Mouse (Mus musculus): ENCODE data around the gene Gpr137. TPM values are rescaled to one million over a fixed set of nuclear protein-coding genes. Genes with fewer than 3 reads are reported as not detected.

The Gpr137 gene
- polyA plus RNA-seq, 1 experiment from 2014 or later, result 8.8 TPM

DNA sequence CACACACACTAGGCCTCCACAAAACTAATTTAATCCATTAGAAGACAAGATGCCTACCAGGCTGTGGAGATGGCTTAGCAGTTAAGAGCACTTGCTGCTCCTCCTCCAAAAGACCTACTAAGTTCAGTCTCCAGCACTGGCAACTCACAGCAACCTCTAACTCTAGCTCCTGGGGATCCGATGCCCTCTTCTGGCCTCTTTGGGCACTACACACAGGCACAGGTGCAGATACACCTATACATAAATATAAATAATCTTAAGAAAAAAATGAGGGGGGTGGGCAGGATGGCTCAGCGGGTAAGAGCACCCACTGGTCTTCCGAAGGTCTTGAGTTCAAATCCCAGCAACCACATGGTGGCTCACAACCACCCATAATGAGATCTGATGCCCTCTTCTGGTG, 6.0 kb downstream of the Gpr137 start:
- Histone ChIP-seq H3K27me3 (replicated peaks) (peaks cover 62% of the 10 kb centered on the region), H3K4me3 (no peak overlapping the region), H3K4me1 (peaks cover 23% of the 10 kb centered on the region), H3K9me3 (replicated peaks) (no peaks in the 10 kb centered on the region), H3K9ac (no peak overlapping the region), H3K36me3 (no peaks in the 10 kb centered on the region), H3K27ac (no peak overlapping the region), H3K4me2 (no peak overlapping the region)
- 12% methylated on average over 3 of the region's 3 CpGs for WGBS (ENCODE audit: insufficient replicate concordance)
- no peak for ATAC-seq

DNA sequence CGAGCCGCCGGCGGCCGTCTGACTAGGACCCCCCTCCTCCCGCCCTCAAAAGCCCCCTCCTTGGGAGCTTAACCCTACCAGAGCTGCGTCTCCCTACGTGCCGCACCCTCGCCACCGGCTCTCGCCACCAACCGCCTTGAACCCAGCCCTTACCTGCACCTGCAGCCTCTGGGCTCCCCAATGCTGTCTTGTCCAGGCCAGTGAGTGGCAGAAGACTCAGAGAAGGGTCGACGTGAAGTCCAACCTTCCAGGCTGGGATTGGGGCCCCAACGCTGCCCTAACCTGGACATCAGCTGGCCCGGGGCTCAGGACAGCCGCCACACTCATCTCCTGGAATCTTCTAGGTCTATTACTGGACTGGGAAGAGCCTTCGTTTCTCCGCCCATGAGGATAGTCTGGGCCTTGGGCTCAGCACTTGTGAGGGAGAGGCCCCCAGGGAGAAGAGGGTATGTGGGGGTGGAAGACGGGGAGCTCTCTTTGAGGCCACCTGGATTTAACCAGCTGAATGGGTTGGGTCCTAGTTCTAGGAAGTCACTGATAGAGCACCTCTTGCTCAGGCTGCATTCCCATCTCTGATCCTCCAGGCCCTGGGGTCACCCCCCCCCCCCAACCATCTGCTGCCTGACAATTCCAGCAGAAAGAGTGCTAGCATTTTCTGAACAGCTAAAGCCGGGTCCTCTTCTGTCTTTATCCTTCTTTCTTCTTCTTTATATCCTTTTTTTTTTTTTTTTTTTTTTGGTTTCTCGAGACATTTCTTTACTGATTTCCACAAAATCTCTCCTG, 7.9 kb downstream of the Gpr137 start, which contains the start of gene Kcnk4:
Kcnk4 (minus strand) TSS at position 321 of the 783 bp plus-strand sequence.
- H3K9me3 ChIP-seq (replicated peaks), result no peaks in the 10 kb centered on the region
- H3K4me2 ChIP-seq, result peak within 1 kb of the TSS; percentile 52
- no peak within 1 kb of the TSS for H3K27ac ChIP-seq
- whole genome bisulfite sequencing (ENCODE audit: insufficient replicate concordance), result 14% methylated on average over 23 of the region's 23 CpGs
- no peaks in the 10 kb centered on the region for H3K36me3 ChIP-seq
- H3K27me3 ChIP-seq (replicated peaks), result peaks cover 81% of the 10 kb centered on the region
- no peak for ATAC-seq
- peaks cover 9% of the 10 kb centered on the region for H3K4me1 ChIP-seq
- H3K9ac ChIP-seq, result no peak within 1 kb of the TSS
- peak within 1 kb of the TSS; percentile 22 for H3K4me3 ChIP-seq

GRCm38 (mm10) chr19:6933436-6934194, 8.7 kb downstream of the Gpr137 start:
- no peaks in the 10 kb centered on the region for H3K9me3 ChIP-seq (replicated peaks)
- H3K4me2 ChIP-seq, result peak overlapping the region; percentile 52
- H3K4me3 ChIP-seq, result peak overlapping the region; percentile 22
- H3K4me1 ChIP-seq, result peaks cover 9% of the 10 kb centered on the region
- no peak for ATAC-seq
- H3K9ac ChIP-seq, result no peak overlapping the region
- H3K27me3 ChIP-seq (replicated peaks), result peaks cover 89% of the 10 kb centered on the region
- no peak overlapping the region for H3K27ac ChIP-seq
- 8% methylated on average over 58 of the region's 58 CpGs for WGBS (ENCODE audit: insufficient replicate concordance)
- no peaks in the 10 kb centered on the region for H3K36me3 ChIP-seq

- no peak overlapping the region for H3K27ac ChIP-seq
- no peak overlapping the region for H3K9ac ChIP-seq
- peaks cover 89% of the 10 kb centered on the region for H3K27me3 ChIP-seq (replicated peaks)
- H3K4me3 ChIP-seq, result no peak overlapping the region
- peaks cover 9% of the 10 kb centered on the region for H3K4me1 ChIP-seq
- H3K4me2 ChIP-seq, result no peak overlapping the region
- 23% methylated on average over 4 of the region's 4 CpGs for WGBS (ENCODE audit: insufficient replicate concordance)
- no peaks in the 10 kb centered on the region for H3K36me3 ChIP-seq
- no peaks in the 10 kb centered on the region for H3K9me3 ChIP-seq (replicated peaks)
- no peak for ATAC-seq
These were observed 9.2 kb downstream of the Gpr137 start for GRCm38 (mm10) chr19:6933102-6933435.

DNA sequence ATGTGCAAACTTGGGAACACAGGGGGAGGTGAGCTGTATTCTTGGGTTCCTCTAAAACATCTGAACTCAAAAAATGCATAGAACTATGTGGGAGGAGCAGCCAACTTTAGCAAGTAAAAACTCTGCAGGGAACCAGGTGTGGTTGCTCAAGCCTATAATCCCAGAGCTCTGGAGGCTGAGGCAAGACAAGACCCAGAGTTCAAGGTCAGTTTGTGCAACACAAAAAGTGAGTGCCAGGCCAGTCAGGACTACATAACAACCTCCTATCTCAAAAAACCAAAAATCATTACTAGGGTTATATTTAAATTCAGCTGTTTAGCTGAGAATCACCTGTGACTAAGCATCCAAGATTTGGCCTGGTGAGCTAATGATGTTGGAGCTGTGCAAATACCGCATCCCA, 10.3 kb downstream of the Gpr137 start:
- H3K27ac ChIP-seq, result no peak overlapping the region
- no peaks in the 10 kb centered on the region for H3K36me3 ChIP-seq
- ATAC-seq, result no peak
- peaks cover 94% of the 10 kb centered on the region for H3K27me3 ChIP-seq (replicated peaks)
- peaks cover 11% of the 10 kb centered on the region for H3K4me1 ChIP-seq
- no peaks in the 10 kb centered on the region for H3K9me3 ChIP-seq (replicated peaks)
- 67% methylated on average over 1 of the region's 1 CpGs for WGBS (ENCODE audit: insufficient replicate concordance)
- no peak overlapping the region for H3K9ac ChIP-seq
- no peak overlapping the region for H3K4me3 ChIP-seq
- H3K4me2 ChIP-seq, result no peak overlapping the region

- Histone ChIP-seq H3K27me3 (replicated peaks) (peaks cover 100% of the 10 kb centered on the region), H3K4me1 (peaks cover 22% of the 10 kb centered on the region), H3K9ac (no peak overlapping the region), H3K4me2 (no peak overlapping the region), H3K4me3 (no peak overlapping the region), H3K9me3 (replicated peaks) (no peaks in the 10 kb centered on the region), H3K27ac (no peak overlapping the region), H3K36me3 (no peaks in the 10 kb centered on the region)
- no peak for ATAC-seq
- WGBS (ENCODE audit: insufficient replicate concordance), result 5% methylated on average over 2 of the region's 2 CpGs
These were observed 11.3 kb downstream of the Gpr137 start for GRCm38 (mm10) chr19:6931002-6931401.

DNA sequence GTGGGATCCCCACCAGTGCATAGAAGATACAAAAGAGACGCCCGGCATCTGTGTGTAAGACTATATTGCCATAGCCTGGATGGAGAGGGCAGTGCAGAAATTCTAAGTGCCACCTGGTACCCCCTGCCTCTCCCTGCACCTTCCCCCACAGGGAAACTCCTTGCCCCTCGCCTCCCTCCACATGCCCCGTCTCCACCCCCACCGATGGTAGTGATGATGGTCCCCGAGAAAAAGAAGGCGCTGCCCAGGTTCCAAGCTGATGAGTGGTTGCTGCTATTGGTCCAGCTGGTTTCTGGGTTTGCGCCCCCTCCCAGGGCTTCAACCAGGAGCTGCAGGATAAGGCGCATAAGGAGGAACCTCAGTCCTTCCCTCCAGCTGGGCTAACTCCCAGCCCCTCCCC, 14.2 kb downstream of the Gpr137 start:
- no peak for ATAC-seq

DNA sequence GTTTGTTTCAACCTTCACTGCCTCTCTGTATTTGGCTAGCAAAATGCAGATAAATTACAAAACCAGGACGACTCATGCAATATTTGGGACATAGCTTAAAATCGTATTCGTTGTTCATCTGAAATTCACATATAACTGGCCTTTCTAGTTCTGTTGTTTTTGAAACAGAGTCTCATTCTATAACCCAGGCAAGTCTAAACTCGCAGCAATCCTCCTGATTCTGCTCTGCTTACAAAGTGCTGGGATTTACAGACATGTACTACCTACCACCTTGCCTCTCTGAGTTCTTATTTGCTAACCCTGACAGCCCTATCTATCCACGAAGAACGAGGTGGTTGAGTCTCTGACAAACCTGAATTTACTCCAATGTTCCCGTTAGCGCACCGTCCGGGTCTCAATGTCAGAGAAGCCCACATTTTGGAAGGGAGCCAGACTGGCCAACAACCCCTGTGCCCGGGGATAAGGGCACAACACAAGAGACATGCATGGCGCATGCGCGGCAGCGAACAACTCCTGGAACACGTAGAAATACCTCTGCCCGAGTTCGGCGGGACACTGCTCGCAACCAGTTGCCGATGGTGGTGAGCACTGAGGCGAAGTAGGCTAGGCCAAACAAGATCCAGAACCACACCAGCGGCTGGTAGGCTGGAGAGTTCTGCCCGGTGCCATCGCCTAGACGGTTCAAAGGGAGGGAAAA, 15.6 kb downstream of the Gpr137 start:
- 18% methylated on average over 26 of the region's 26 CpGs for WGBS (ENCODE audit: insufficient replicate concordance)
- Histone ChIP-seq H3K4me1 (peaks cover 42% of the 10 kb centered on the region), H3K9me3 (replicated peaks) (no peaks in the 10 kb centered on the region), H3K4me3 (no peak overlapping the region; the same call in 1 of the 2 replicates), H3K36me3 (no peaks in the 10 kb centered on the region), H3K27me3 (replicated peaks) (peaks cover 90% of the 10 kb centered on the region), H3K9ac (no peak overlapping the region), H3K27ac (no peak overlapping the region), H3K4me2 (peak overlapping the region; percentile 33)
- no peak for ATAC-seq

More for the DNA sequence above, 14.2 kb downstream of the Gpr137 start:
- Histone ChIP-seq H3K27me3 (replicated peaks) (peaks cover 100% of the 10 kb centered on the region), H3K9ac (no peak overlapping the region), H3K4me3 (no peak overlapping the region), H3K27ac (no peak overlapping the region), H3K4me2 (no peak overlapping the region), H3K9me3 (replicated peaks) (no peaks in the 10 kb centered on the region), H3K4me1 (peaks cover 31% of the 10 kb centered on the region), H3K36me3 (no peaks in the 10 kb centered on the region)
- 18% methylated on average over 9 of the region's 9 CpGs for WGBS (ENCODE audit: insufficient replicate concordance)

- no peaks in the 10 kb centered on the region for H3K9me3 ChIP-seq (replicated peaks)
- no peaks in the 10 kb centered on the region for H3K36me3 ChIP-seq
- H3K4me3 ChIP-seq, result peak overlapping the region; percentile 22; the same call in 1 of the 2 replicates
- peaks cover 81% of the 10 kb centered on the region for H3K27me3 ChIP-seq (replicated peaks)
- no peak for ATAC-seq
- WGBS (ENCODE audit: insufficient replicate concordance), result 20% methylated on average over 38 of the region's 40 CpGs
- peak overlapping the region; percentile 46; the same call in 1 of the 2 replicates for H3K4me2 ChIP-seq
- H3K27ac ChIP-seq, result no peak overlapping the region
- no peak overlapping the region for H3K9ac ChIP-seq
- peaks cover 49% of the 10 kb centered on the region for H3K4me1 ChIP-seq
These were observed 16.5 kb downstream of the Gpr137 start for GRCm38 (mm10) chr19:6925611-6926329.

DNA sequence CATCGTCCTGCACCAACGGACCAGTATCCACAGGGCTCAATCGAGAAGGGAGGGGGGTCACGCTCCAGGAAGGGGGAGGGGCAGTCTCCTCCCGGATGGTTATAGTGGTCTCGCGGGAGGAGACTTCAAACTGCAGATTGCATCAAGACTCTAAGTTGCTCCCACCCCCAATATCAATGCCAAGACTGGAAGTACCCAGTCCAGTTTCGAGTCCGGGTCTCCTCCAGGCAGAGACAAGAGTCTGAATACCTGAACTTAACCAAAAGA, 17.0 kb downstream of the Gpr137 start, which contains the start of gene Catsperz:
Catsperz (minus strand) TSS at position 74 of the 267 bp plus-strand sequence.
- Histone ChIP-seq H3K4me3 (peak within 1 kb of the TSS; percentile 22), H3K27me3 (replicated peaks) (peaks cover 75% of the 10 kb centered on the region), H3K9ac (0 out of 2 replicates have a peak within 1 kb of the TSS, but pooled peaks have one; percentile 5), H3K27ac (no peak within 1 kb of the TSS), H3K4me2 (peak within 1 kb of the TSS; percentile 46), H3K36me3 (no peaks in the 10 kb centered on the region), H3K4me1 (peaks cover 54% of the 10 kb centered on the region), H3K9me3 (replicated peaks) (no peaks in the 10 kb centered on the region)
- WGBS (ENCODE audit: insufficient replicate concordance), result 6% methylated on average over 9 of the region's 9 CpGs
- ATAC-seq, result no peak

DNA sequence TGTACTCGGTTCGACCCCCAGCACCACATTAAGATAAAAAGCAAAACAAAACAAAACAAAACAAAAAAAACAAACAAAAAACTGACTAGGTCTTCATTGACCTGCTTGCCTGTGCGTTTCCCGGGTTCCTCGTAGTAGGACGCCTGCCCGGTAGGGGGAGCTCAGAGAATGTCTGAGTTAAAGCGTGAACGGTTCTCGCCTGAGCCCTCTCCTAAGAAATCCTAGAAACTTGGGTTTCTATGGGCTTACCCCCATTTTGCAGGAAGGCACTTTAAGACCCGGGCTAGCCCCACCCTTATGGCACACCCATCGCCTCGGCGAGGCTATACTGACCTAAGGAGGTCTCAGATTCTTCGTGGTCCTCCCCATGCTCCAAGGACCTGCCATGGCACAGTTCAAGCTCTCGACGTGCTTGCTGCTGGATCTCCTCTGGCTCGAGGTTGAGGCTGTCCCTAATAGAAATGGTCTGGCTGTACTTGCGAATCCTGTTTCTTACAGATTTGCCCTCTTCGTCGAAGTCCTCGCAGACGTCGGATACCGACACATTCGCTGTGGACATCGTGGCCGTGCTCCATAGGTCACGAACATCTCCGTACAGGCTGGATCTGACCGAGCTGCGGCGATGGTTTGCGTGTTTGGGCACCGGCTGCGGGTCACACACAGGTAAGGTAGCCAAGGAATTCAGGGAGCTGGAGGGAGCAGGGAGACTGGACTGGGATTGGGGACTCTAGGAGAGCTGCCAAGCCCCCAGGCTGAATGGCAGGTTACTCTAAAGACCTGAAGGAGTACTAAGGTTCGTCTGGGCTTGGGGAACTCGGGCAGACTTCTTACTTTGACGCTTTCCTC, 17.6 kb downstream of the Gpr137 start:
- peaks cover 3% of the 10 kb centered on the region; the same call in 1 of the 2 replicates for H3K36me3 ChIP-seq
- no peaks in the 10 kb centered on the region for H3K9me3 ChIP-seq (replicated peaks)
- peak overlapping the region; percentile 22 for H3K4me3 ChIP-seq
- no peak overlapping the region for H3K27ac ChIP-seq
- no peak for ATAC-seq
- H3K27me3 ChIP-seq (replicated peaks), result peaks cover 70% of the 10 kb centered on the region
- H3K4me1 ChIP-seq, result peaks cover 60% of the 10 kb centered on the region
- 0 out of 2 replicates have a peak overlapping the region, but pooled peaks have one; percentile 5 for H3K9ac ChIP-seq
- 4% methylated on average over 39 of the region's 39 CpGs for WGBS (ENCODE audit: insufficient replicate concordance)
- H3K4me2 ChIP-seq, result peak overlapping the region; percentile 46
